Mouse (Mus musculus): ENCODE measurements around the gene Hpf1.

Hpf1 gene

GRCm38 (mm10) chr8:60889843-60890519 is at the start of gene Hpf1:
TSS of gene Hpf1 (plus strand) at chr8:60890418.
- in situ Hi-C loops (cut with MseI, MboI), result loop anchor here in 1 of 2 experiments (25.0 kb wide), 1 partner anchor 378 kb away; the partner anchor contains the start of genes Aadat and Gm10283

- in situ Hi-C loops (cut with MseI, MboI), result no loop called here
These were observed 47.8 kb upstream of the Hpf1 start for GRCm38 (mm10) chr8:60842388-60842787.

- in situ Hi-C loops (cut with MseI, MboI), result no loop called here
These were observed 32.7 kb upstream of the Hpf1 start for GRCm38 (mm10) chr8:60857559-60857958.

DNA sequence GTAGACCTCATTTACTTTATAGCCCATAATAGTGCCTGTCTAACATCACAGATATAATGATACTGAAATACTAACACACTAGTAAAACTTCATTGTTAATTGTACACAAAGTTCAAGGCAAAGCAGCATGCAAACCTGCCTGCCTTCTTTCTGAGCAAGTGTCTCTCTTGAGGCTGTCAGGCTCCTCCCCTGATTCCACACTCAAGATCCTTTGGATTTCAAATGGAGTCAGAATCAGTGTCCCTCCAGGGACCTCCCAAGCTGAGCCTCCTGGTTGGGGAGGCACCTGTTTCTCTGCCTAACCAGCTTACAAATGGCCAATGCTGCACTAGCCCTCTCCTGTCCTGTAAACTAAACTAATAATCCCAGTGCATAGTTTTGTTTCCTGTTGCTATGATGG is 32.1 kb upstream of the Hpf1 start:
- in situ Hi-C loops (cut with MseI, MboI), result no loop called here

DNA sequence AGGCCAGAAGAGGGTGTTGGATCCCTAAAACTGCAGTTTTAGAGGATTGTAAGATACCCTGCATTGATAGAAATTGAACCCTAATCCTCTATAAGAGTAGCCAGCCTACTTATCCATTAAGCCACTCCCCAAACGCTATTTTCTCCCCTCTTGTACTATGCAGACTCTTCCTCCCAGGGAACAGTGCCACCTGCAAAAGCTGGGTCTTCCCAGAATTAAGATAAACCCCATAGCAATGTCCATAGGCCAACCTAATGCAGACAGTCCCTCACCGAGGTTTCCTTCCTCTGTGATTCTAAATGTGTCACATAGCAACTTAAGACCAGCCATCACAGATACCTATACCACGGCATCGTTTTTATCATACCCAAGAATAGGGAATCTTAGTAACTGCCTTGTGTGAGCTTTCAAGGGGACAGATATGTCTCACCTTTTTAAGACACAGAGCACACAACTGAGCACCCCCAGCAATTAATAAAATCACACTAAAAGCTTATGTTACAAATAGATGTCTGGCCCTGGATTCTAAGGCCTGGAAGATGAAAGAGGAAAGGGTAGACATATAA is 31.2 kb upstream of the Hpf1 start:
- in situ Hi-C loops (cut with MseI, MboI), result no loop called here

DNA sequence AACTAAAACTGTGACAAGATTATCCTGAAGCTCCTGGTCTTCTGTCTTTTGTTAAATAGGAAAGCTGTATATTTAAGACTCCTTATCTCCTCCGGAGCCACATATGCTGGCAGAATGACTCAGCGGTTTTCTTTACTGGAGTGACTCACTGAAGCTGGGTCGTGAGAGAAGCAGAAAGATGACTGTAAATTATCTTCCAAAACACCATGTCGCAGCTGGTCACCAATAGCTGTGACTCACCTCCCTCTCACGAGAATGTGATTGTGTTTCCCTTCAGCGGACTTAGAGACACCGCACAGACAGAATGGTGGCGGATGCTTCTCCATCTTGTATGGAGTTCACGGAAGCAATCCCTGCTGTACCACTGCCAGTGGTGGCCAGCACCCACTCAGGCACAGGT is 30.6 kb upstream of the Hpf1 start:
- in situ Hi-C loops (cut with MseI, MboI), result no loop called here

DNA sequence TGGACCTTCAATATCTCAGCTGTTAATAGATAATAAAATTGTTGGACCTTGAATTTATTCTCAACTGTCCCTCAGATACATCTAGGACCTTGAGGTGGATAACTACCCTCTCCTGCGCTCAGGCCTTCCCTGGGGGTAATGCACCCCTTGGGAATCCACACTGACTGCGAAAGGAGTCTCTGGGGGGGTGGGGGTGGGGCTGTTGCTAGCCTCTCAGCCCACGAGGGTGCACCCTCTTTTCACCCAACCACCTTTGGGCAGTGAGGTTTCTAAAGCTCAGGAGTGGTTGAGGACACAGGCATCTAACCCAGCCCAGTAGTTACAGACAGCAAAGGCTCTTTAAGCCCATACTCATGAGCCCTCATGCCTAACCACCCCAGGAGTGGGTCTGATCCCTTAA is 29.5 kb upstream of the Hpf1 start:
- in situ Hi-C loops (cut with MseI, MboI), result no loop called here

- in situ Hi-C loops (cut with MseI, MboI), result no loop called here
These were observed 28.4 kb upstream of the Hpf1 start for GRCm38 (mm10) chr8:60861783-60862182.

- in situ Hi-C loops (cut with MseI, MboI), result loop anchor here (5.0 kb wide), 2 partner anchors 238 to 248 kb away; no protein-coding TSS in a partner anchor
These were observed 25.3 kb upstream of the Hpf1 start for GRCm38 (mm10) chr8:60864875-60865274.

GRCm38 (mm10) chr8:60865504-60866114 is 24.6 kb upstream of the Hpf1 start:
- in situ Hi-C loops (cut with MseI, MboI), result loop anchor here (5.0 kb wide), 2 partner anchors 238 to 248 kb away; no protein-coding TSS in a partner anchor

DNA sequence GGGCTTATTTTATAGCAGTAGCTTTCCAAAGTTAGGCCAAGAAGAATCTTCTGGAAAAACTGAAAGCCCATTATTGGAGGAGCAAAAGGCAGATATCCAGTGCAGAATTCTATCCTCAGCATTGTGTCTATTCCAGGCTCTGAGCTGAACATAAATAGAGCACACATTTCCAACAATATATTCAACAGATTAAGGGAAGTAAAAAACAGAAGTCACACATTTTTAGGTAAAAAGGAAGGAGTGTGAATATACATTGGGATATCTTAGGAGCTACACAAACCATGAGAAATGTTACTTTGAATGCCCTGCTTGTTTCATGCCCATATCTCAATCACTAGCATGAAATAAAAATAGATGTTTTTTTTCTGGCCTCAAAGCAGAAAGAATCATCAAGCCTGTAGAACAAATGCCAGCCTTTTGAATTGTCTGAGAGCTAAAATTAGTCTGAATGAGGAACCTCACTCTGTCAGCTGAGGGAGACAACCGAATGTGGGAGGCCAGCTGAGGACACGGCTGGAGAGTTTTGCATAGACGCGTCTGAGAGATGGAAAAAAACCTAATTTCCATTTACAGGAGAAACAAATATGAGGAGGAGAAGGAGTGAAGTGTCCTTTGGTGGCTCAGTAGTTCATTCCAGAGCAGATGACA is 22.6 kb upstream of the Hpf1 start:
- in situ Hi-C loops (cut with MseI, MboI), result loop anchor here (5.0 kb wide), 2 partner anchors 240 to 250 kb away; no protein-coding TSS in a partner anchor

GRCm38 (mm10) chr8:60868236-60868965 is 21.8 kb upstream of the Hpf1 start:
- in situ Hi-C loops (cut with MseI, MboI), result loop anchor here (5.0 kb wide), 2 partner anchors 241 to 251 kb away; no protein-coding TSS in a partner anchor

DNA sequence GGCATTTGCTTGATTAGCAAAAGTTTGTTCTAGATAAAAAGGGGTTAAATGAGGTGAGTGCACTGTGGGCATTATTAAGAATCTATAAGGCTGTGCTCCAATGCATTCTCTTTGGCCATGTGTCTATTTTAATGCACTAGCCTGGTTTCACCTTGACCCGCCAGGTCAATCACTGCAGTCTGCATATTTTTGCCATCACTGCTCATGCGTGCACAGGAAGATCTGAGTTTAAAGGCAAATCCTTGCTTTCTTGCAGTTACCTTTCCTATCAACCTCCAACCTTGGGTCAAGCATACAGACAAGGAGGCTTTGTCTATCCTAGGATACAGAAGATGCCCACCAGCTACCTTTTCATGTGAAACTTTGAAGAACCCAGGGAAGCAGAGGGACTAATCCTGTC is 20.5 kb upstream of the Hpf1 start:
- in situ Hi-C loops (cut with MseI, MboI), result loop anchor here (5.0 kb wide), 2 partner anchors 242 to 252 kb away; no protein-coding TSS in a partner anchor

DNA sequence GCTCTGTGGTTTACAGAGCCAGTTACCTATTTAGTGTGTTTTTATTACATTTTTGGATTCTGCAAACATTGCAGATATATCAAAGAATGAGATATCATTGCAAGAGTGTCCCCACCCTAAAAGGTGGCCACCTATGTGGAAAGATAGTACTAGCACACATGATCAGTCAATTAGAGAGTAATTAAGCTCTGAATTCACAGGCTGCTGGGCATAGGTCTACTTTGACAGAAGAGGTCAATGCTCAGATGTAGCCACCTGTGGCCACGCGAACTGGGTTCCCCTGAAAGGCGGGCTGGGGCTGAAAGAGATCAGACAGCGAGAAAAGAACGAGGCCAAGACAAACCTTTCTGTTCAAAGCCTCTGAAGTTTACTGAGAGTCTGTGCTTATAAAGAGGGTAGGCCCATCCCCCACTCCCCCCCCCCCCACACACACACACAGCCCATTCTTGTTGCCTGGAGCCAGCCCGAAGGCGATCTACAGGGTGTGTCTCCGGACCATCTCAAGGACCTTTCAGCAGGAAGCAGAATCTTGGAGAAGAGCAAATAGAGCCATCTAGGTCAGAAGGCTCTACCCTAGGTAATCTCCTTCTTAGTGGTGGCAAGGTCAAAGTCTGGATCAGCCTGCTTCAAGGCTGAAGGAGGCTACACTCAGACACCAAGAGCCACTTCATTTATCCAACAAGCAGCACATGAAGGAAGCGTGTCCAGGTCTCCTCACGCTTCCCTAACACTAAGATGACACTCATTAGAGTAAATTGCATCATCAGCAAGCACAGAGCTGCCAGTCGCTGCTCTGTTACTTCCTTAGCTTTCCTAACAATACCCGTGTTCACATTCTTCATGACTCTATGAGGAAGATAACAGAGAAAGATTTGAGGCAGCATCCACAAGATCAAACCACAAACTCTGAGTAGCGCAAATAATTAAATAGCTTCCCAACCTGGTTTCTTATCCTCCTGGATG is 19.7 kb upstream of the Hpf1 start:
- in situ Hi-C loops (cut with MseI, MboI), result no loop called here

- in situ Hi-C loops (cut with MseI, MboI), result loop anchor here in 1 of 2 experiments (25.0 kb wide), 1 partner anchor 366 kb away; the partner anchor contains the start of genes Aadat and Gm10283
These were observed 11.6 kb upstream of the Hpf1 start for GRCm38 (mm10) chr8:60878617-60879016.

GRCm38 (mm10) chr8:60883419-60884137 is 6.6 kb upstream of the Hpf1 start:
- in situ Hi-C loops (cut with MseI, MboI), result loop anchor here in 1 of 2 experiments (25.0 kb wide), 1 partner anchor 371 kb away; the partner anchor contains the start of genes Aadat and Gm10283

- in situ Hi-C loops (cut with MseI, MboI), result loop anchor here in 1 of 2 experiments (25.0 kb wide), 1 partner anchor 374 kb away; the partner anchor contains the start of genes Aadat and Gm10283
These were observed 3.5 kb upstream of the Hpf1 start for GRCm38 (mm10) chr8:60886736-60887135.

DNA sequence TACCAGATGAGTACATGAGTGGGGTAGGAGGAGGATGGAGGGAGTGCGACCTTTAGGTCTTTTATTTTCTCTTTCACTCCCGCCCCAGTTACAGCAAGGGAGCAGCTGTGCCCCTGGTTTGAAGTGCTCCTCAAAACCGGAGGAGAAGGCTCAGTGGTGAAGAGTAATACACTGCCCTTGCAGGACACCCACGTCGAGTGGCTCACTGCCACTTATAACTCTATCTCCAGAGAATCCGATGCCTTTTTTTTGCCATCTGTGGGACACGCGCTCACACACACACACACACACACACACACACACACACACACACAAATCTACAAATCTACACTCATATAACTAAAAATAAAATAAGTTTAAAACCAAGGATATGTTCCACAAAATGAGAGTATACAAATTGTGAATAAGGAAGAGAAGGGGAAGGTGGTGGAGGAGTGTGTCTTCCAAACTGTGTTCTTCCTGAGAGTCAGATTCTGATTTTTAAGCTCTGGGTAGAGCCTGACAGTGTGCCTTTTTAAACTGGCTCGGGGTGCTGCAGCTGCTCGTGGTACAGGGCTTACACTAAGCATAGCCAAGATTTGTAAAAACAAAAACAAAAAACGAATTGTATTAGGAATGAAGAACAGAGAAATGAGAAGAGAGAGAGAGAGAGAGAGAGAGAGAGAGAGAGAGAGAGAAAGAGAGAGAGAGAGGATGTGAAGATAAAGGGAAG is 931 bp upstream of the Hpf1 start:
- in situ Hi-C loops (cut with MseI, MboI), result loop anchor here in 1 of 2 experiments (25.0 kb wide), 1 partner anchor 377 kb away; the partner anchor contains the start of genes Aadat and Gm10283
